In the genomic region with DNA sequence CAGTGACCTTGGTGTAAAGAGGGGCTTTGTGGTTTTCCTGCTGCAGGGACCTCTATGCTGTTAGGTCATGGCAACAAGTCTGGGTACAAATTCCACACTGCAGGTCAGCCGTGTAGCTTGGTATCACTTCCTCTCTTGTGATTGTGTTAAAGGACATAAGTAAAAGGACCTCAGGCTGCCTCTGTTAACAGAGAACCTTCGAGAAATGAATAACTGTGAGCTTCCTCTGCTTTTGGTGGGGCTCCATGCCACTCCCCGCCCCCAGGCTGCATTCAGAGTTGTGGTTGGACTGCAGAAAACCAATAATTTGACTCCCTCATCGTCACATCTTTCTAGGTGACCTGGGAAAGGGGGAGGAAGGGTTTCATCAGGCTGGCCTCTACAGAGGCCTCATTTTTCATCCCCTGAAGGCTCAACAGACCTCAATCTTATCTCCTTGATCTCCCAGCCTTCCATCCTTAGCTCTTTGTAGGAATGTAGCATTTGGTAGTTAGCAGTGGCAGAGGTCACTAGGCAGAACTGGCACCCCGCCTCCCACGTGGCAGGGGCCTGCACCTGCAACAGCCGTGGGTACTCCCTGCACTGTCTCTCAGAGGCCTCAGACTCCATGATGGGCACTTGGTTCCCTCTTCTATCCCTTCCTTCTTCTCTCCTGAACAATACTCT, we compare ENCODE assay signal across 8 mouse cellular contexts. TPM values are rescaled to one million over a fixed set of nuclear protein-coding genes. Genes with fewer than 3 reads are reported as not detected.
DNase-seq lines count a peak whose midpoint lies in the region; ATAC-seq lines count a peak whose summit lies in the region.

No protein-coding gene starts in this region.

- peaks cover 19% of the 10 kb centered on the region for H3K4me1 ChIP-seq in heart, embryonic 12.5 days (replicated peaks)
- H3K4me1 ChIP-seq in embryonic facial prominence, embryonic 14.5 days (ENCODE audit: control insufficient read depth, insufficient read depth, low read length), result peaks cover 15% of the 10 kb centered on the region
- peaks cover 19% of the 10 kb centered on the region for H3K4me1 ChIP-seq in lung, embryonic 15.5 days
- H3K4me1 ChIP-seq in stomach, embryonic 15.5 days, result peaks cover 16% of the 10 kb centered on the region

- no peak for ATAC-seq in heart, embryonic 12.5 days (ENCODE audit: insufficient number of reproducible peaks, low FRiP score)
- ATAC-seq in embryonic facial prominence, embryonic 14.5 days (ENCODE audit: low read depth), result no peak
- no peak for ATAC-seq in lung, embryonic 15.5 days (ENCODE audit: borderline replicate concordance, extremely low read depth, low FRiP score, low TSS enrichment)
- ATAC-seq in stomach, embryonic 15.5 days (ENCODE audit: insufficient read depth, low FRiP score, low read depth), result no peak

- peak overlapping the region; percentile 88 for H3K9ac ChIP-seq in heart, embryonic 12.5 days
- peak overlapping the region; percentile 84 for H3K9ac ChIP-seq in embryonic facial prominence, embryonic 14.5 days (ENCODE audit: low read depth, low read length)
- H3K9ac ChIP-seq in lung, embryonic 15.5 days, result peak overlapping the region; percentile 72
- peak overlapping the region; percentile 75; the same call in 1 of the 2 replicates for H3K9ac ChIP-seq in stomach, embryonic 15.5 days

- H3K4me3 ChIP-seq in heart, embryonic 12.5 days, result peak overlapping the region; percentile 73; the same call in 1 of the 2 replicates
- peak overlapping the region; percentile 64 for H3K4me3 ChIP-seq in embryonic facial prominence, embryonic 14.5 days (ENCODE audit: low read depth, low read length)
- peak overlapping the region; percentile 64 for H3K4me3 ChIP-seq in lung, embryonic 15.5 days
- peak overlapping the region; percentile 68 for H3K4me3 ChIP-seq in stomach, embryonic 15.5 days (replicated peaks)

- no peaks in the 10 kb centered on the region for H3K9me3 ChIP-seq in heart, embryonic 12.5 days (replicated peaks)
- no peaks in the 10 kb centered on the region for H3K9me3 ChIP-seq in embryonic facial prominence, embryonic 14.5 days (ENCODE audit: control insufficient read depth, low read length)
- no peaks in the 10 kb centered on the region for H3K9me3 ChIP-seq in lung, embryonic 15.5 days
- no peaks in the 10 kb centered on the region for H3K9me3 ChIP-seq in stomach, embryonic 15.5 days

- peak overlapping the region; percentile 91 for H3K4me2 ChIP-seq in heart, embryonic 12.5 days
- peak overlapping the region; percentile 78 for H3K4me2 ChIP-seq in embryonic facial prominence, embryonic 14.5 days (ENCODE audit: low read depth, low read length)
- peak overlapping the region; percentile 88 for H3K4me2 ChIP-seq in lung, embryonic 15.5 days
- peak overlapping the region; percentile 88 for H3K4me2 ChIP-seq in stomach, embryonic 15.5 days

- DNase-seq in heart, postnatal 14 days, result no peak
- DNase-seq in embryonic facial prominence, embryonic 14.5 days (ENCODE audit: low spot score), result peak; percentile 7
- peak; percentile 45 for DNase-seq in kidney, adult 18-20 months
- DNase-seq in gastrocnemius, postnatal 36 days, result no peak
- DNase-seq in embryo, embryonic 9.5 days (ENCODE audit: extremely low spot score), result no peak

- H3K27ac ChIP-seq in heart, embryonic 12.5 days (ENCODE audit: poor library complexity, severe bottlenecking), result no peak overlapping the region
- H3K27ac ChIP-seq in embryonic facial prominence, embryonic 14.5 days (replicated peaks; ENCODE audit: low read depth, low read length), result no peak overlapping the region
- no peak overlapping the region for H3K27ac ChIP-seq in lung, embryonic 15.5 days
- no peak overlapping the region for H3K27ac ChIP-seq in stomach, embryonic 15.5 days

- WGBS in heart, embryonic 12.5 days, result 78% methylated on average over 7 of the region's 7 CpGs
- WGBS in embryonic facial prominence, embryonic 14.5 days, result 65% methylated on average over 7 of the region's 7 CpGs
- WGBS in lung, embryonic 15.5 days, result 62% methylated on average over 7 of the region's 7 CpGs
- WGBS in stomach, embryonic 15.5 days, result 58% methylated on average over 7 of the region's 7 CpGs

- intact Hi-C loops in heart, postnatal 14 days (cut with DNase I), result loop anchor here (2.0 kb wide), 1 partner anchor 18 kb away; no protein-coding TSS in a partner anchor
- intact Hi-C loops in gastrocnemius, postnatal 36 days (cut with DNase I), result no loop called here

- H3K36me3 ChIP-seq in heart, embryonic 12.5 days, result peaks cover 19% of the 10 kb centered on the region
- H3K36me3 ChIP-seq in embryonic facial prominence, embryonic 14.5 days (ENCODE audit: control insufficient read depth, insufficient read depth, low read length), result peaks cover 14% of the 10 kb centered on the region
- peaks cover 12% of the 10 kb centered on the region for H3K36me3 ChIP-seq in lung, embryonic 15.5 days
- H3K36me3 ChIP-seq in stomach, embryonic 15.5 days, result no peaks in the 10 kb centered on the region

- no peaks in the 10 kb centered on the region for H3K27me3 ChIP-seq in heart, embryonic 12.5 days (replicated peaks)
- no peaks in the 10 kb centered on the region for H3K27me3 ChIP-seq in embryonic facial prominence, embryonic 14.5 days (replicated peaks; ENCODE audit: control insufficient read depth, insufficient read depth, low read length)
- H3K27me3 ChIP-seq in lung, embryonic 15.5 days, result no peaks in the 10 kb centered on the region
- no peaks in the 10 kb centered on the region for H3K27me3 ChIP-seq in stomach, embryonic 15.5 days (replicated peaks)

RNA-seq across cellular contexts. Expression of a gene that starts 1.2 kb away (rescaled TPM):
- polyA plus RNA-seq in heart, embryonic 12.5 days (2016; fragmentation: Nextera tagmentation; extraction: Ambion mirVana), result 20.3 and 20.6 TPM in 2 replicates
- total RNA-seq in heart, postnatal 14 days (2021), result 10 to 100 TPM; 52.1 to 54.8 TPM
- 18.4 and 19.6 TPM in 2 replicates for polyA plus RNA-seq in embryonic facial prominence, embryonic 14.5 days (2014; fragmentation: Nextera tagmentation; extraction: Ambion mirVana)
- polyA plus RNA-seq in lung, embryonic 15.5 days (2015; fragmentation: Nextera tagmentation; extraction: Ambion mirVana), result 18.5 and 19.7 TPM in 2 replicates
- polyA plus RNA-seq in stomach, embryonic 15.5 days (2015; fragmentation: Nextera tagmentation; extraction: Ambion mirVana), result 19.6 and 20.5 TPM in 2 replicates
- 10 to 100 TPM; 35.9 to 58.0 TPM for total RNA-seq in gastrocnemius, postnatal 36 days (2021)

RNA-seq across cellular contexts. Expression of a gene that starts 27.2 kb away (rescaled TPM):
- 37.1 and 37.6 TPM in 2 replicates for polyA plus RNA-seq in heart, embryonic 12.5 days (2016; fragmentation: Nextera tagmentation; extraction: Ambion mirVana)
- total RNA-seq in heart, postnatal 14 days (2021), result 10 to 100 TPM; 27.2 to 28.2 TPM
- polyA plus RNA-seq in embryonic facial prominence, embryonic 14.5 days (2014; fragmentation: Nextera tagmentation; extraction: Ambion mirVana), result 36.0 and 40.1 TPM in 2 replicates
- polyA plus RNA-seq in lung, embryonic 15.5 days (2015; fragmentation: Nextera tagmentation; extraction: Ambion mirVana), result 37.5 and 39.6 TPM in 2 replicates
- 35.6 and 39.5 TPM in 2 replicates for polyA plus RNA-seq in stomach, embryonic 15.5 days (2015; fragmentation: Nextera tagmentation; extraction: Ambion mirVana)
- total RNA-seq in gastrocnemius, postnatal 36 days (2021), result 10 to 100 TPM; 16.9 to 21.3 TPM

RNA-seq across cellular contexts. Expression of a gene that starts 28.2 kb away (rescaled TPM):
- 30.1 and 32.0 TPM in 2 replicates for polyA plus RNA-seq in heart, embryonic 12.5 days (2016; fragmentation: Nextera tagmentation; extraction: Ambion mirVana)
- 10 to 100 TPM; 37.3 to 40.8 TPM for total RNA-seq in heart, postnatal 14 days (2021)
- 23.5 and 25.1 TPM in 2 replicates for polyA plus RNA-seq in embryonic facial prominence, embryonic 14.5 days (2014; fragmentation: Nextera tagmentation; extraction: Ambion mirVana)
- polyA plus RNA-seq in lung, embryonic 15.5 days (2015; fragmentation: Nextera tagmentation; extraction: Ambion mirVana), result 22.6 and 27.0 TPM in 2 replicates
- polyA plus RNA-seq in stomach, embryonic 15.5 days (2015; fragmentation: Nextera tagmentation; extraction: Ambion mirVana), result 23.2 and 23.7 TPM in 2 replicates
- 10 to 100 TPM; 13.9 to 15.0 TPM for total RNA-seq in gastrocnemius, postnatal 36 days (2021)

RNA-seq across cellular contexts. Expression of a gene that starts 48.0 kb away (rescaled TPM):
- 1.2 and 1.3 TPM in 2 replicates for polyA plus RNA-seq in heart, embryonic 12.5 days (2016; fragmentation: Nextera tagmentation; extraction: Ambion mirVana)
- 1 to 10 TPM; 7.6 to 8.3 TPM for total RNA-seq in heart, postnatal 14 days (2021)
- 5.5 and 9.9 TPM in 2 replicates for polyA plus RNA-seq in embryonic facial prominence, embryonic 14.5 days (2014; fragmentation: Nextera tagmentation; extraction: Ambion mirVana)
- polyA plus RNA-seq in lung, embryonic 15.5 days (2015; fragmentation: Nextera tagmentation; extraction: Ambion mirVana), result 5.0 and 5.8 TPM in 2 replicates
- 5.7 TPM in 2 replicates for polyA plus RNA-seq in stomach, embryonic 15.5 days (2015; fragmentation: Nextera tagmentation; extraction: Ambion mirVana)
- 1 to 10 TPM; 1.2 to 2.0 TPM for total RNA-seq in gastrocnemius, postnatal 36 days (2021)

RNA-seq across cellular contexts. Expression of a gene that starts 48.4 kb away (rescaled TPM):
- polyA plus RNA-seq in heart, embryonic 12.5 days (2016; fragmentation: Nextera tagmentation; extraction: Ambion mirVana), result 38.7 and 39.1 TPM in 2 replicates
- 10 to 100 TPM; 12.2 to 14.4 TPM for total RNA-seq in heart, postnatal 14 days (2021)
- 51.2 and 60.8 TPM in 2 replicates for polyA plus RNA-seq in embryonic facial prominence, embryonic 14.5 days (2014; fragmentation: Nextera tagmentation; extraction: Ambion mirVana)
- polyA plus RNA-seq in lung, embryonic 15.5 days (2015; fragmentation: Nextera tagmentation; extraction: Ambion mirVana), result 56.1 and 58.4 TPM in 2 replicates
- polyA plus RNA-seq in stomach, embryonic 15.5 days (2015; fragmentation: Nextera tagmentation; extraction: Ambion mirVana), result 57.6 and 62.6 TPM in 2 replicates
- 1 to 10 TPM; 1.8 to 2.2 TPM for total RNA-seq in gastrocnemius, postnatal 36 days (2021)

Comparison
In these comparisons a context has a peak if more than half of its experiments do, and no peak if none do; other contexts are left out.
1. DNase-seq: peak in embryonic facial prominence, embryonic 14.5 days (single experiment) and kidney, adult 18-20 months (single experiment); none in heart, postnatal 14 days (0 of 2), gastrocnemius, postnatal 36 days (0 of 2) and embryo, embryonic 9.5 days (single experiment).
2. Peak in every context shown above with its lines, with median percentiles within 50 percentile points of each other: H3K4me2 ChIP-seq, H3K4me3 ChIP-seq and H3K9ac ChIP-seq.